Mouse (Mus musculus) forebrain, embryonic 13.5 days (tissue): Measurements from ENCODE around the gene Olfr374. TPM values are rescaled to one million over a fixed set of nuclear protein-coding genes. Genes with fewer than 3 reads are reported as not detected.

Experiments
- ATAC-seq: fragments of 200-750 bp; cut with Nextera tagmentation; 2 replicates; pipeline ENCODE4 v1.8.0; 2017
- H3K27ac ChIP-seq: fragments of 300-500 bp; sonication (generic); 2 replicates; pipeline ENCODE4 v1.5.1; 2015; ENCODE audit warnings: inconsistent platforms, mild to moderate bottlenecking, moderate library complexity
- H3K27me3 ChIP-seq: fragments of 300-500 bp; sonication (generic); 2 replicates; pipeline ENCODE4 v1.6.1; 2015; ENCODE audit warnings: mild to moderate bottlenecking, inconsistent platforms
- H3K36me3 ChIP-seq: fragments of 300-500 bp; sonication (generic); 2 replicates; pipeline ENCODE4 v1.6.1; 2015; ENCODE audit warnings: mild to moderate bottlenecking, inconsistent platforms; ENCODE audit not compliant: poor library complexity, severe bottlenecking
- H3K4me1 ChIP-seq: fragments of 300-500 bp; sonication (generic); 2 replicates; pipeline ENCODE4 v1.6.1; 2015; ENCODE audit warnings: inconsistent platforms
- H3K4me2 ChIP-seq: fragments of 300-500 bp; sonication (generic); 2 replicates; pipeline ENCODE4 v1.6.1; 2015; ENCODE audit warnings: inconsistent platforms, mild to moderate bottlenecking, moderate library complexity
- H3K4me3 ChIP-seq: fragments of 300-500 bp; sonication (generic); 2 replicates; pipeline ENCODE4 v1.5.1; 2015; ENCODE audit warnings: mild to moderate bottlenecking, inconsistent platforms
- H3K9ac ChIP-seq: fragments of 300-500 bp; sonication (generic); 2 replicates; pipeline ENCODE4 v1.6.1; 2015; ENCODE audit warnings: mild to moderate bottlenecking, inconsistent platforms
- H3K9me3 ChIP-seq: fragments of 300-500 bp; sonication (generic); replicated peaks from 2 replicates; pipeline ENCODE4 v1.6.1; 2016; ENCODE audit warnings: inconsistent platforms
- WGBS: fragments of 180-500 bp; shearing (Covaris S2); methylation state at CpG from one replicate; pipeline ENCODE4 v1.1.7; 2015; 5-methylcytosine and 5-hydroxymethylcytosine counted together
- polyA plus RNA-seq: library from polyadenylated mRNA; unstranded; fragments of >200 nt; fragmentation: Nextera tagmentation; extraction: Ambion mirVana; gene quantifications from 2 replicates; pipeline ENCODE4 v1.2.1, GENCODE M21; 2015

The Olfr374 gene
- polyA plus RNA-seq, 1 experiment from 2014 or later, result not detected

DNA sequence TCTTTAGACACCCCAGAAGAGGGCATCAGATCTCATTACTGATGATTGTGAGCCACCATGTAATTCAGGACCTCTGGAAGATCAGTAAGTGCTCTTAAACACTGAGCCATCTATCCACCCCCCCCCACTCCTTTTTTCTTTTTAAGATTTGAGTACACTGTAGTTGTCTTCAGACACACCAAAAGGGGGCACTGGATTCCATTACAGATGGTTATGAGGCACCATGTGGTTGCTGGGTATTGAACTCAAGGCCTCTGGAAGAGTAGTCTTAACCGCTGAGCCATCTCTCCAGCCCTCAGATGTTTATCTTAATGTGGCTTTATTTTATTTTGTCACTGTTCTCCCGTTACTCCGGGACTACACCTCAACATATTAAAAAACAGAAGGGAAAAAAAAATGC, 53.2 kb downstream of the Olfr374 start:
- Histone ChIP-seq H3K4me1 (peaks cover 27% of the 10 kb centered on the region), H3K27me3 (no peaks in the 10 kb centered on the region), H3K4me2 (peak overlapping the region; percentile 63), H3K9me3 (no peaks in the 10 kb centered on the region), H3K4me3 (peak overlapping the region; percentile 39), H3K9ac (no peak overlapping the region), H3K27ac (no peak overlapping the region), H3K36me3 (peaks cover 11% of the 10 kb centered on the region)
- 81% methylated on average over 3 of the region's 3 CpGs for WGBS
- no peak for ATAC-seq

DNA sequence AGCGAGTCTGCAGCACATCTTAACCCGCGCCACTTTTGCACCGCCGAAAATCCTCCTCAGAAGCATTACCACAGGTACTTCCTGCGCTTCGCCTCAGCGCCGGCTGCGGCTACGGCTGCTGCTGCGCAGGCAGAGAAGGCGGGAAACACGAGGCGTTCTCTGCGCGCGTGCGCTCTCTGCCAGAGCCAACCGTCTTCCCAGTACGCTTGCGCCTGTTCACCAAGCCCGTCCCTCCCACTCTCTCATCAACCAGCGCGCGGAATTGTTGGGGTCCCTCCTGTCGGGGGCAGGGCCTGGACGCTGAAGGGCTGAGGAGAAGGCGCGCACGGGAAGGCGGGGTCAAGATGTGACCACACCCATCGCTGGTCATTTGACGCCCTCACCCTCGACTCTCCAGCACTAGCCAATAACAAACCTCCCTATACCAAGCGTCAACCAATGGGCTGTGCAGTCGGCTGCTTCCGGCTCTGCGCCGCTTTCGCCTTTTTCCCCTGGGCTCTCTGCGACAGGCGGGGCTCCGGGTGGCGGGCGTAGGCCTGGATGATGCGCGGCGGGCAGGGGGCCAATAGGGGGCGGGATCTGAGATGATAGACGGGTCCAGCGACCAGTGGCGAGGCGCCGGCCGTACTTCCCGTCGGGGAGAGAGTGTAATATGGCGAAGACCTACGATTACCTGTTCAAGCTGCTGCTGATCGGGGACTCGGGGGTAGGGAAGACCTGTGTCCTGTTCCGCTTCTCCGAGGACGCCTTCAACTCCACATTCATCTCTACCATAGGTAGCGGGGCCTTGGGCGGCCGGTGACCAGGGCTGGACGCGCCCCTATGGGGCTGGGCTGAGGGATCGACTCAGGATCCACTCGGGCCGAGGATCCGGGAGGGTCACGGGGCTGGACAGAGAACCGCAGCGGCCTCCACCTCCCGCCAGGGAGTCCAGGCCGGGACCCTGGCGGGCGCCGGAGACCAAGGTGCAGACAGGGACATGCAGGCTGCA, 54.2 kb downstream of the Olfr374 start, which contains the start of gene Rab8a:
Gene Rab8a, plus strand, starts transcription at position 494 of the 991 bp plus-strand sequence.
- ATAC-seq, result peak; percentile 99
- Histone ChIP-seq H3K4me1 (peaks cover 27% of the 10 kb centered on the region), H3K27me3 (no peaks in the 10 kb centered on the region), H3K27ac (peak within 1 kb of the TSS; percentile 75), H3K9ac (peak within 1 kb of the TSS; percentile 97), H3K4me2 (peak within 1 kb of the TSS; percentile 93), H3K4me3 (peak within 1 kb of the TSS; percentile 84), H3K9me3 (no peaks in the 10 kb centered on the region), H3K36me3 (peaks cover 20% of the 10 kb centered on the region)
- under 1% methylated on average over 82 of the region's 82 CpGs for WGBS

DNA sequence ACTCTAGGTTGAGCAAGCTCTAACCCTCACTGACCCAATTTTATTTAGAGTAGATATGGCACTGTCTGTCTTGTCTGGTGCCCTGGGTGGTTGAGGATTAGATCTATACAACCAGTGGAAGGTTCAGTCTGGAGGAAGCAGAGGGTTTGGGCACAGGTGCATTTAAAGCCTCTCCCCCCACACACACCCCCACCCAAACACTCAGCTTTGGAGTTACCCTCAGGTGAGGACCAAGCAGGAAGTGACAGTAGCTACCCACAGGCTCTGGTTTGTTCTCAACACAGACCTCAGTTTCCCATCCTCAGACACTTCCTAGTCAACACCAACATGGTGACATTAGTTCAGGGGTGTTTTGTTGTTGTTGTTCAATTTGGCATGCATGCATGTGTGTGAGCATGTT, 56.0 kb downstream of the Olfr374 start:
- no peak for ATAC-seq
- no peak overlapping the region for H3K27ac ChIP-seq
- peaks cover 27% of the 10 kb centered on the region for H3K4me1 ChIP-seq
- peak overlapping the region; percentile 93 for H3K4me2 ChIP-seq
- H3K27me3 ChIP-seq, result no peaks in the 10 kb centered on the region
- H3K4me3 ChIP-seq, result 0 out of 2 replicates have a peak overlapping the region, but pooled peaks have one; percentile 84
- no peaks in the 10 kb centered on the region for H3K9me3 ChIP-seq
- H3K36me3 ChIP-seq, result peaks cover 22% of the 10 kb centered on the region
- H3K9ac ChIP-seq, result no peak overlapping the region; the same call in 1 of the 2 replicates

Other genes starting within 250 kb of the Olfr374 start
- 5.7 and 6.2 TPM in 2 replicates for gene Zfp709, start 225.0 kb upstream of the Olfr374 start, polyA plus RNA-seq
- 15.1 and 18.7 TPM in 2 replicates for gene Zfp882, start 198.4 kb upstream of the Olfr374 start, polyA plus RNA-seq
- gene Zfp617, start 198.4 kb upstream of the Olfr374 start, polyA plus RNA-seq, result 32.3 and 36.7 TPM in 2 replicates
- 23.3 and 24.0 TPM in 2 replicates for gene Zfp961, start 156.0 kb upstream of the Olfr374 start, polyA plus RNA-seq
- gene Cyp4f18, start 97.4 kb upstream of the Olfr374 start, polyA plus RNA-seq, result 0.57 and 0.84 TPM in 2 replicates
- gene Olfr372, start 65.8 kb upstream of the Olfr374 start, polyA plus RNA-seq, result not detected in 2 replicates
- not detected in 2 replicates for gene Olfr373, start 23.9 kb upstream of the Olfr374 start, polyA plus RNA-seq
- 308 and 315 TPM in 2 replicates for gene Tpm4, start 27.9 kb downstream of the Olfr374 start, polyA plus RNA-seq
- 115 and 119 TPM in 2 replicates for gene Rab8a, start 54.2 kb downstream of the Olfr374 start, polyA plus RNA-seq
- gene Hsh2d, start 82.6 kb downstream of the Olfr374 start, polyA plus RNA-seq, result not detected in 2 replicates
- gene Cib3, start 105.8 kb downstream of the Olfr374 start, polyA plus RNA-seq, result not detected in 2 replicates
- not detected in 2 replicates for gene Gm11034, start 106.6 kb downstream of the Olfr374 start, polyA plus RNA-seq
- gene Fam32a, start 112.7 kb downstream of the Olfr374 start, polyA plus RNA-seq, result 103 and 108 TPM in 2 replicates
- 211 and 235 TPM in 2 replicates for gene Ap1m1, start 133.0 kb downstream of the Olfr374 start, polyA plus RNA-seq
- 39.4 and 41.0 TPM in 2 replicates for gene Gm10282, start 198.2 kb downstream of the Olfr374 start, polyA plus RNA-seq
- gene Klf2, start 212.0 kb downstream of the Olfr374 start, polyA plus RNA-seq, result 2.8 and 3.6 TPM in 2 replicates